Mouse (Mus musculus): ENCODE data around the gene Tnfaip2. TPM values are rescaled to one million over a fixed set of nuclear protein-coding genes. Genes with fewer than 3 reads are reported as not detected.

Tnfaip2 gene
- polyA plus RNA-seq, 1 experiment from 2014 or later, result 13.5 TPM

DNA sequence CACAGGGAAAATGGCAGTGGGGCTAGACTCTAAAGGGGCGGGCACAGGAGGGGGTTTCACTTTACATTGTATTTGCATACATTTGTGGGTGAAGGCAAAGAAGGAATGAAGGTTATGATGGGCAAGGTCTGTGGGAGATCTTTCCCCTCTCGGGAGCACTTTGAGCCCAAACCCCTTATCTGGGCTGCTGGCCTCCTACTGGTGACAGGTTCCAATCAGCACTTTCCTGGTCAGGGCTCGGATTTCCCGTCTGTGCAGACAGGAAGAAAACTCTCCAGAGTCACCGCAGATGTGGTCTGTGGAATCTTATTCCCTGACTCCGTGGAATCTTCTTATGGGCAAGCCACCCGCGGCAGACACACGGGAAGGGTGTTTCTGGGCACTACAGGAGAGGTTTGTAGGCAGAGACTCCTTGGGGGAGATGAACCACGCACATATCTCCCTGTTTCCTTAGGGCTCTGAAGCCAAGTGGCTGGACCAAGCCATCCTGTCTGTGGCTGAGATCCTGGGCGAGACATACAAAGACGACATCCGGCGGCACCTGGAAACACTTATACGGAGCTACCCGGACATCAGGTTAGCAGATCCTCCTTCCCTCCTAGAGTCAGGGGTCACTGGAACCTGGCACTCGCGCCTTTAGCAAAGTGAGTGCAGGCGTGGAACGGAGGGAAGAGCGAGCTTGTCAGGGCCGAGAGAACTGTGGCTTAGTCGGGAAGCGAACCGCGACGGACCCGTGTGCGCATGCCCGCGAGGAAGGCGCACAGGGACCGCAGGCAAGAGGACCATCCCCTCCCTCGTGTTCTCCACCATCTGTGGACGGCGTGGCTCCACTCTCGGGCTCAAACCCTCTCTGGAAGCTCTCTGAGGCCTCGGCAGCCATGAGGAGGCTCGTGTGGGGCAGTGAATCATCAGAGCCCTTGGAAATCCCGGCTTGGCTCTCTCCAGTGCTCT lies 13.0 kb upstream of the Tnfaip2 start:
- ATAC-seq (ENCODE audit: insufficient read depth, low FRiP score, low read depth), result no peak; the same call in 1 of the 2 replicates
- peaks cover 45% of the 10 kb centered on the region for H3K27me3 ChIP-seq (replicated peaks)
- no peak overlapping the region; the same call in 1 of the 2 replicates for H3K9ac ChIP-seq
- no peaks in the 10 kb centered on the region for H3K9me3 ChIP-seq
- no peaks in the 10 kb centered on the region for H3K36me3 ChIP-seq
- peak overlapping the region; percentile 38 for H3K27ac ChIP-seq
- peak overlapping the region; percentile 89 for H3K4me2 ChIP-seq
- 1% methylated on average over 40 of the region's 40 CpGs for WGBS
- H3K4me1 ChIP-seq, result peaks cover 46% of the 10 kb centered on the region
- H3K4me3 ChIP-seq (replicated peaks), result peak overlapping the region; percentile 40

- Histone ChIP-seq H3K36me3 (no peaks in the 10 kb centered on the region), H3K4me3 (replicated peaks) (peak overlapping the region; percentile 40), H3K27ac (peak overlapping the region; percentile 38), H3K4me1 (peaks cover 46% of the 10 kb centered on the region), H3K4me2 (peak overlapping the region; percentile 89), H3K27me3 (replicated peaks) (peaks cover 36% of the 10 kb centered on the region), H3K9ac (no peak overlapping the region), H3K9me3 (no peaks in the 10 kb centered on the region)
- WGBS, result 24% methylated on average over 27 of the region's 27 CpGs
- ATAC-seq (ENCODE audit: insufficient read depth, low FRiP score, low read depth), result no peak
These were observed 12.0 kb upstream of the Tnfaip2 start for GRCm38 (mm10) chr12:111430049-111430867.

DNA sequence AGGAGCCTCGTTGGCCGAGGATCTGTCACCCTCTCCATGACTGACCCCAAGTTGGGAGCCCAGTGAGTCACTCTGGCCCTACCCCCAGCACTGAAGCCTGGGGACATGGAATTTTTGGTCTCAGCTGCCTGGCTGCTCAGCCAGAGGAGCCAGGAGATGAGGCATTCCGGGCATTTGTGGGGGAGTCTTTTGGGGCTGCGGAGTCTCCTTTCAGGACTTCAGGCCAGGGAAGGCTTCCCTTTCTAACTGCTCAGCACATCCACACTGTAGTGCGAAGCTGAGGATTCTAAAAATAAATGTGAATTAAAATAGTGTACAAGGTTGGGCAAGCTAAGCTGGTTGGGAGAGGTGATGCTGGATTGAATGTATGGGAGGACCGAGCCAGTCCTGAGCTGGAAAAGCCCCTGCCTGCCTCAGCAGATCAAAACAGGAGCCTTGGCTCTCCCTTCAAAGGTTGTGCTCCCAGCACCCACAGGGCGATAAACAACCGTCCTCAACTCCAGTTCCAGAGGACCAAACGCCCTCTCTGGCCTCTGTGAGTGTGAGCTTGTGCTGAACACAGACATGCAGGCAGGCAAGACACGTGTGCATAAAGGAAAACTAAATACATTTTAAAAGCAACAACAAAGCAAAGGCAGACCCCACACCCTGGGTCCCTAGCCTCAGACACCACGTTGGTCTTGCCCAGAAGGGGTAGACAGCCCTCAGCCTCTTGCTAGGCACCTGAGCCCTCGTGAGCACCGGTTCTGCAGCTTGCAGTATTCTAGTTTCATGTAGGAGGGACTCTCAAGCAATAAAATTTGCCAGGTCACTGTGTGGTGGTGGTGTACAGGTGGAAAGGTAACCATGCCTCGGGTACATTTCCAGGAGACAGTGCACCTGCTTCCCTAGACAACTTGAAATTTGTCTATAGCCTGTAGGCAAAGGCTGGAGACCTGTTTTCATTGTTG lies 11.1 kb upstream of the Tnfaip2 start:
- Histone ChIP-seq H3K9me3 (no peaks in the 10 kb centered on the region), H3K36me3 (no peaks in the 10 kb centered on the region), H3K9ac (no peak overlapping the region), H3K27ac (no peak overlapping the region; the same call in 1 of the 2 replicates), H3K27me3 (replicated peaks) (peaks cover 30% of the 10 kb centered on the region), H3K4me2 (no peak overlapping the region), H3K4me3 (replicated peaks) (no peak overlapping the region), H3K4me1 (peaks cover 41% of the 10 kb centered on the region)
- 42% methylated on average over 14 of the region's 14 CpGs for WGBS
- no peak for ATAC-seq (ENCODE audit: insufficient read depth, low FRiP score, low read depth)

GRCm38 (mm10) chr12:111432097-111432496 lies 10.2 kb upstream of the Tnfaip2 start:
- 44% methylated on average over 4 of the region's 4 CpGs for WGBS
- ATAC-seq (ENCODE audit: insufficient read depth, low FRiP score, low read depth), result no peak
- Histone ChIP-seq H3K9ac (no peak overlapping the region), H3K4me2 (no peak overlapping the region), H3K27me3 (replicated peaks) (peaks cover 29% of the 10 kb centered on the region), H3K27ac (peak overlapping the region; percentile 70), H3K36me3 (no peaks in the 10 kb centered on the region), H3K4me1 (peaks cover 39% of the 10 kb centered on the region), H3K4me3 (replicated peaks) (no peak overlapping the region), H3K9me3 (no peaks in the 10 kb centered on the region)

- H3K9ac ChIP-seq, result no peak overlapping the region
- no peaks in the 10 kb centered on the region for H3K36me3 ChIP-seq
- H3K27ac ChIP-seq, result peak overlapping the region; percentile 70
- no peak overlapping the region for H3K4me2 ChIP-seq
- H3K9me3 ChIP-seq, result no peaks in the 10 kb centered on the region
- peaks cover 39% of the 10 kb centered on the region for H3K4me1 ChIP-seq
- WGBS, result 59% methylated on average over 5 of the region's 5 CpGs
- peaks cover 24% of the 10 kb centered on the region for H3K27me3 ChIP-seq (replicated peaks)
- H3K4me3 ChIP-seq (replicated peaks), result no peak overlapping the region
- no peak for ATAC-seq (ENCODE audit: insufficient read depth, low FRiP score, low read depth)
These were observed 9.4 kb upstream of the Tnfaip2 start for GRCm38 (mm10) chr12:111432751-111433331.

DNA sequence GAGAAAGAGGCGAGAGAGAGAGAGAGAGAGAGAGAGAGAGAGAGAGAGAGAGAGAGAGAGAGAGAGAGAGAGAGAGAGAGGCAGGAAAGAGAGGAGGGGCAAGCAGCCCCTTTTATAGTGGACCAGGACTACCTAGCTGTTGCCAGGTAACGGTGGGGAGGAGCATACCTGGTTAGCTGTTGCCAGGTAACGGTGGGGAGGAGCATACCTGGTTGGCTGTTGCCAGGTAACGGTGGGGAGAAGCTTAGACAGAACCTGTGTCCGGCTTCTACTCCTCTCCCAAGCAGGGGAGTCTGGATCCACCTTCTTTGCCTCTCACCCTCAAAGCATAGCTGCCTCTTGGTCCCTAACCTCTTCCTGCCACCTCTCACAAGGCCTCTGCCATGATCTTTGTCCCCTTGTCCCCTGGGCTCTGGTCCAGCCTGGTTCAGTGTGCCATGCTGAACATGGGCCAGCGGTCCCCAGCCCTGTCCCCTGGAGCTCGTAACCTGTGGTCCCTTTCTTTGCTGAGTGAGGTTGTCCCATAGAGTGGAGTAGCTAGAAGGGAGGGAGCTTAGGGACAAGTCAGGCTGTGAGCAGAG lies 8.0 kb upstream of the Tnfaip2 start:
- Histone ChIP-seq H3K27me3 (replicated peaks) (peaks cover 13% of the 10 kb centered on the region), H3K9ac (no peak overlapping the region), H3K36me3 (no peaks in the 10 kb centered on the region), H3K27ac (0 out of 2 replicates have a peak overlapping the region, but pooled peaks have one; percentile 22), H3K4me3 (replicated peaks) (no peak overlapping the region), H3K4me1 (peaks cover 31% of the 10 kb centered on the region), H3K9me3 (no peaks in the 10 kb centered on the region), H3K4me2 (0 out of 2 replicates have a peak overlapping the region, but pooled peaks have one; percentile 13)
- WGBS, result 34% methylated on average over 6 of the region's 7 CpGs
- ATAC-seq (ENCODE audit: insufficient read depth, low FRiP score, low read depth), result no peak

DNA sequence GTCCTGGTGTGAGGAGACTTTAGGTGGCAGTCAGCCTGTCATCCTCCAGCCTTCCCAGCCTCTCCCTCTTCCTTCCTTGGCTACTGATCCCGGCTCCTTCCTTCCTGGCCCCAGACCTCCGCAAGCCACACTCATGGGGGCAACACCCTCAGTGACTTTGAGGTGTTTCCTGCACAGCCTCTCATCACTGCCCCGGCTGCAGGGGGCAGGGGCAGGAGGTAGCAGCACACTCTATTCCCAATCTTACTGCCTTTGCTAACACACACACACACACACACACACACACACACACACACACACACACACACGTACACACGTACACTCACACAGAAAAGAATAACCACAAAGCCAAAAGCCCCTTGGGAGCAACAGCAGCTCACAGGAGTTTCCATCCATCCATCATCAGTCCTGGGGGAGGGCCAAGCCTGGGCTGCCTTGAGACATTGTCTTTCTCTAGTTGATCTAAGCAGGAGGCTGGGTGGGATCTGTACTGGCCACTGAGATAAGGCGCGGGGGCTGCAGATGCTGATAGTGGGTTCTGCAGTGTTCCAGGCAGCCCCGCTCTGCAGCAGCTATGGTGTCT lies 7.4 kb upstream of the Tnfaip2 start:
- ATAC-seq (ENCODE audit: insufficient read depth, low FRiP score, low read depth), result peak; percentile 67; the same call in 1 of the 2 replicates
- Histone ChIP-seq H3K27ac (no peak overlapping the region), H3K4me1 (peaks cover 25% of the 10 kb centered on the region), H3K4me2 (0 out of 2 replicates have a peak overlapping the region, but pooled peaks have one; percentile 13), H3K9ac (no peak overlapping the region), H3K27me3 (replicated peaks) (peaks cover 13% of the 10 kb centered on the region), H3K36me3 (no peaks in the 10 kb centered on the region), H3K4me3 (replicated peaks) (no peak overlapping the region), H3K9me3 (no peaks in the 10 kb centered on the region)
- WGBS, result 27% methylated on average over 8 of the region's 8 CpGs

DNA sequence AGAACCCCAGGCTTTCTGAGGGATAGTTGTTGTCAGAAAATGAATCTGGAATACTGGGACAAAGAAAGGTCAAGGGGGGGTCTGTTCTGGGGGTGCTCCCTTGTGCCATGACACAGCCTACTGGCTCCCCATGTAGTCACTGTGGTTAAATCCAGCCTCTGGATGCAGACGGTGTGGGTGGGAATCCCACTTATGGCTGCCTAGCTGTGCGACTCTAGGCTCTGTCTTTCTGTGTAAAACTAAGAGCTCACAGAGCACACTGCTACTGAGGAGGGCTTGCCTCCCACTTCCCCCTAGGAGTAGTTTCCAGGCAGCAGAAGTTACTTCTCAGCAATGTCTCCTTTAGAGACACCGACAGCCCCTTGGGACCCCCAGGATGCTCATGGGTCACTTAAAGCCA lies 6.1 kb upstream of the Tnfaip2 start:
- ATAC-seq (ENCODE audit: insufficient read depth, low FRiP score, low read depth), result no peak

GRCm38 (mm10) chr12:111436640-111437039 lies 5.6 kb upstream of the Tnfaip2 start:
- Histone ChIP-seq H3K9me3 (no peaks in the 10 kb centered on the region), H3K27ac (no peak overlapping the region), H3K4me1 (peaks cover 12% of the 10 kb centered on the region; the same call in 1 of the 2 replicates)

More for the DNA sequence above, 6.1 kb upstream of the Tnfaip2 start:
- Histone ChIP-seq H3K4me3 (replicated peaks) (no peak overlapping the region), H3K4me1 (peaks cover 15% of the 10 kb centered on the region), H3K27me3 (replicated peaks) (peaks cover 6% of the 10 kb centered on the region), H3K36me3 (no peaks in the 10 kb centered on the region), H3K9ac (no peak overlapping the region), H3K9me3 (no peaks in the 10 kb centered on the region), H3K27ac (no peak overlapping the region), H3K4me2 (no peak overlapping the region)
- 86% methylated on average over 3 of the region's 3 CpGs for WGBS

GRCm38 (mm10) chr12:111437222-111437900 lies 4.9 kb upstream of the Tnfaip2 start:
- Histone ChIP-seq H3K27ac (no peak overlapping the region), H3K36me3 (no peaks in the 10 kb centered on the region), H3K4me1 (peaks cover 11% of the 10 kb centered on the region; the same call in 1 of the 2 replicates), H3K27me3 (replicated peaks) (peaks cover 8% of the 10 kb centered on the region), H3K4me3 (replicated peaks) (no peak overlapping the region), H3K9me3 (no peaks in the 10 kb centered on the region), H3K9ac (no peak overlapping the region), H3K4me2 (no peak overlapping the region)
- WGBS, result 64% methylated on average over 5 of the region's 5 CpGs
- ATAC-seq (ENCODE audit: insufficient read depth, low FRiP score, low read depth), result no peak

More at GRCm38 (mm10) chr12:111436640-111437039, 5.6 kb upstream of the Tnfaip2 start:
- H3K4me3 ChIP-seq (replicated peaks), result no peak overlapping the region
- no peaks in the 10 kb centered on the region for H3K36me3 ChIP-seq
- no peak for ATAC-seq (ENCODE audit: insufficient read depth, low FRiP score, low read depth)
- peaks cover 4% of the 10 kb centered on the region for H3K27me3 ChIP-seq (replicated peaks)
- H3K4me2 ChIP-seq, result no peak overlapping the region
- no peak overlapping the region for H3K9ac ChIP-seq
- 64% methylated on average over 8 of the region's 8 CpGs for WGBS

Measured in stomach, embryonic 15.5 days (tissue).